8 mouse cellular contexts compared by ENCODE assay signal in genomic region chr19:16781406-16782019, GRCm38 (mm10). TPM values are rescaled to one million over a fixed set of nuclear protein-coding genes. Genes with fewer than 3 reads are reported as not detected.
A peak's percentile ranks its signal among the peaks of the same experiment; 100 is the strongest.
DNase-seq lines count a peak whose midpoint lies in the region; ATAC-seq and TF ChIP-seq lines count a peak whose summit lies in the region.

No protein-coding gene starts in this region.

- H3K9me3 ChIP-seq in lung, postnatal 0 days (ENCODE audit: low read length): no peaks in the 10 kb centered on the region
- no peaks in the 10 kb centered on the region for H3K9me3 ChIP-seq in erythroblast, embryonic 14.5 days (ENCODE audit: control insufficient read depth, low read length)
- H3K9me3 ChIP-seq in kidney, postnatal 0 days (replicated peaks; ENCODE audit: low read length): no peaks in the 10 kb centered on the region
- no peaks in the 10 kb centered on the region for H3K9me3 ChIP-seq in neural tube, embryonic 12.5 days

- no peak for ATAC-seq in lung, postnatal 0 days
- ATAC-seq in kidney, postnatal 0 days (replicated peaks; ENCODE audit: low FRiP score, low read depth): no peak
- peak; percentile 11; the same call in 1 of the 2 replicates for ATAC-seq in neural tube, embryonic 12.5 days (ENCODE audit: low FRiP score, low read depth)

- no peaks in the 10 kb centered on the region for H3K27me3 ChIP-seq in lung, postnatal 0 days (replicated peaks; ENCODE audit: insufficient read depth, low read length)
- peaks cover 5% of the 10 kb centered on the region for H3K27me3 ChIP-seq in erythroblast, embryonic 14.5 days (ENCODE audit: control insufficient read depth)
- H3K27me3 ChIP-seq in kidney, postnatal 0 days (ENCODE audit: insufficient read depth, low read length): no peaks in the 10 kb centered on the region
- H3K27me3 ChIP-seq in neural tube, embryonic 12.5 days (replicated peaks): peaks cover 11% of the 10 kb centered on the region

- no peak for DNase-seq in lung, postnatal 0 days (ENCODE audit: low spot score)
- no peak for DNase-seq in lung, postnatal 14 days
- no peak for DNase-seq in kidney, postnatal 0 days (ENCODE audit: low spot score)
- DNase-seq in cerebellum, postnatal 36 days: no peak
- DNase-seq in yolk sac, embryonic 10.5 days (ENCODE audit: low spot score): no peak
- DNase-seq in left cerebral cortex, adult 9 months (ENCODE audit: low spot score in 2 of 2): no peak

- H3K36me3 ChIP-seq in lung, postnatal 0 days (ENCODE audit: insufficient read depth, low read length): no peaks in the 10 kb centered on the region
- no peaks in the 10 kb centered on the region; the same call in 1 of the 2 replicates for H3K36me3 ChIP-seq in erythroblast, embryonic 14.5 days (ENCODE audit: control insufficient read depth)
- H3K36me3 ChIP-seq in kidney, postnatal 0 days (ENCODE audit: insufficient read depth, low read length): no peaks in the 10 kb centered on the region
- no peaks in the 10 kb centered on the region for H3K36me3 ChIP-seq in neural tube, embryonic 12.5 days

- peak overlapping the region; percentile 47; the same call in 1 of the 2 replicates for H3K27ac ChIP-seq in lung, postnatal 0 days (ENCODE audit: low read length)
- H3K27ac ChIP-seq in kidney, postnatal 0 days: no peak overlapping the region
- no peak overlapping the region for H3K27ac ChIP-seq in neural tube, embryonic 12.5 days

- WGBS in lung, postnatal 0 days: 10% methylated on average over 10 of the region's 10 CpGs
- WGBS in kidney, postnatal 0 days: 11% methylated on average over 10 of the region's 10 CpGs
- 15% methylated on average over 10 of the region's 10 CpGs for WGBS in neural tube, embryonic 12.5 days

- TF ChIP-seq CTCF in lung, postnatal 0 days (IDR thresholded peaks at IDR 0.05): no peak
- TF ChIP-seq CTCF in kidney, postnatal 0 days (IDR thresholded peaks at IDR 0.05; ENCODE audit: low read depth): no peak

- TF ChIP-seq EP300 in lung, postnatal 0 days (IDR thresholded peaks at IDR 0.05): no peak

- peaks cover 4% of the 10 kb centered on the region; the same call in 1 of the 2 replicates for H3K4me1 ChIP-seq in lung, postnatal 0 days (ENCODE audit: insufficient read depth, low read depth, low read length)
- H3K4me1 ChIP-seq in erythroblast, embryonic 14.5 days (ENCODE audit: control insufficient read depth): peaks cover 41% of the 10 kb centered on the region
- no peaks in the 10 kb centered on the region for H3K4me1 ChIP-seq in kidney, postnatal 0 days (replicated peaks; ENCODE audit: insufficient read depth, low read length)
- H3K4me1 ChIP-seq in neural tube, embryonic 12.5 days: no peaks in the 10 kb centered on the region; the same call in 1 of the 2 replicates

- H3K4me2 ChIP-seq in lung, postnatal 0 days (replicated peaks; ENCODE audit: low read depth, low read length): peak overlapping the region; percentile 83
- peak overlapping the region; percentile 98 for H3K4me2 ChIP-seq in kidney, postnatal 0 days (ENCODE audit: low read length)
- peak overlapping the region; percentile 99 for H3K4me2 ChIP-seq in neural tube, embryonic 12.5 days (replicated peaks)

- H3K4me3 ChIP-seq in lung, postnatal 0 days (ENCODE audit: low read depth, low read length): peak overlapping the region; percentile 69
- peak overlapping the region; percentile 95 for H3K4me3 ChIP-seq in erythroblast, embryonic 14.5 days (replicated peaks)
- peak overlapping the region; percentile 74 for H3K4me3 ChIP-seq in kidney, postnatal 0 days (replicated peaks; ENCODE audit: low read depth, low read length)
- peak overlapping the region; percentile 74 for H3K4me3 ChIP-seq in neural tube, embryonic 12.5 days

- H3K9ac ChIP-seq in lung, postnatal 0 days (replicated peaks; ENCODE audit: low read depth): peak overlapping the region; percentile 41
- H3K9ac ChIP-seq in kidney, postnatal 0 days (ENCODE audit: low read depth, low read length): peak overlapping the region; percentile 53; the same call in 1 of the 2 replicates
- 0 out of 2 replicates have a peak overlapping the region, but pooled peaks have one; percentile 13 for H3K9ac ChIP-seq in neural tube, embryonic 12.5 days

RNA-seq across cellular contexts. Expression of gene Vps13a, which starts 0.8 kb away (rescaled TPM):
- 8.2 and 10.6 TPM in 2 replicates for polyA plus RNA-seq in lung, postnatal 0 days (2015; fragmentation: Nextera tagmentation; extraction: Ambion mirVana)
- polyA plus RNA-seq in erythroblast, embryonic 14.5 days (2012): 0.20 and 0.27 TPM in 2 replicates
- 9.6 TPM in 2 replicates for polyA plus RNA-seq in kidney, postnatal 0 days (2015; fragmentation: Nextera tagmentation; extraction: Ambion mirVana)
- 7.7 and 8.9 TPM in 2 replicates for polyA plus RNA-seq in neural tube, embryonic 12.5 days (2016; fragmentation: Nextera tagmentation; extraction: Ambion mirVana)
